Mouse (Mus musculus) v-Abl transformed pro-B cells (cell line): Measurements from ENCODE around the gene Uhrf1bp1l.

Source experiments
- in situ Hi-C, 2 experiments: fragments of 400-800 bp; cut with MboI; formaldehyde crosslinking; loops; one replicate each; pipeline ENCODE4 v1.15.1; 2025; ENCODE audit not compliant: unreplicated experiment in 2 of 2

The Uhrf1bp1l gene

GRCm38 (mm10) chr10:89823906-89824305 lies 79.1 kb downstream of the Uhrf1bp1l start:
- in situ Hi-C loops = loop anchor here in 1 of 2 experiments (10.0 kb wide), 1 partner anchor 359 kb away; no protein-coding TSS in a partner anchor

GRCm38 (mm10) chr10:89826896-89827295 lies 82.1 kb downstream of the Uhrf1bp1l start:
- in situ Hi-C loops = loop anchor here (10.0 to 25.0 kb wide), 2 partner anchors 362 to 365 kb away; no protein-coding TSS in a partner anchor

GRCm38 (mm10) chr10:89832334-89832733 lies 87.5 kb downstream of the Uhrf1bp1l start:
- in situ Hi-C loops = loop anchor here in 1 of 2 experiments (25.0 kb wide), 1 partner anchor 370 kb away; no protein-coding TSS in a partner anchor

GRCm38 (mm10) chr10:89833166-89833565 lies 88.4 kb downstream of the Uhrf1bp1l start:
- in situ Hi-C loops = loop anchor here in 1 of 2 experiments (25.0 kb wide), 1 partner anchor 371 kb away; no protein-coding TSS in a partner anchor

- in situ Hi-C loops = loop anchor here in 1 of 2 experiments (25.0 kb wide), 1 partner anchor 375 kb away; no protein-coding TSS in a partner anchor
These were observed 92.7 kb downstream of the Uhrf1bp1l start for GRCm38 (mm10) chr10:89837476-89837875.

DNA sequence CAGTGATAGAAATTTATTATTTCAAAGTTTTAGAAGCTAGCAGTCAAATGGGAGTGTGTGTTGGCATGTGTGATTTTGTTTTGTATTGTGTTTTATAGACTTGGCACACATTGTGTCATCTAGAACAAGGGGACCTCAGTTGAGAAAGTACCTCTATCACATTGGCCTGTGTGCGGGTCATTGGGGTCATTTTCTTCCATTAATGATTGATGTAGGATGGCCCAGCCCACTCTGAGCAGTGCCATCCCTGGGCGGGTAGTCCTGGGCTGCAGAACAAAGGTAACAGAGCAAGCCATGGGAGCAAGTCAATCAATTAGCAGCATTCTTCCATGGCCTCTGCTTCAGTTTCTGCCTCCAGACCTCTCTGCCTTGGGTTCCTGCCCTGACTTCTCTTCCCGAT lies 94.0 kb downstream of the Uhrf1bp1l start:
- in situ Hi-C loops = loop anchor here in 1 of 2 experiments (25.0 kb wide), 1 partner anchor 377 kb away; no protein-coding TSS in a partner anchor

DNA sequence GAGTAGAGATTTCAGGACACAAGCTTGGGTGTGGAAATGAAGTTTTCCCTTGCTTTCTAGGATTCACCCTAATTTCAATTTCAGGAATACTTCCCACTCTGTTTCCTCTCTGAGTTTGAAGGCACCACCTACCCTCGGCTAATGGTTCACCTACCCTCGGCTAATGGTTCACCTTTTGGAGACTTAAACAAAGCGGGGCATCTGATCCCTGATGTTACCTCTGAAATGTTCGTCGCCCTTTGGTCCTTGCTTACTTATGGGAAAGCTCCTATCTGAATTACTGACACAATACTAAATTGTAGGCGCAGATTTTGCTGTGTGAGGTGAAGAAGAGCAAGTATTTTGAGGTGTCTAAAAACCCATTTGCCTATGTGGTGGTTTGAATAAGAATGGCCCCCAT lies 106.2 kb downstream of the Uhrf1bp1l start:
- in situ Hi-C loops = no loop called here

DNA sequence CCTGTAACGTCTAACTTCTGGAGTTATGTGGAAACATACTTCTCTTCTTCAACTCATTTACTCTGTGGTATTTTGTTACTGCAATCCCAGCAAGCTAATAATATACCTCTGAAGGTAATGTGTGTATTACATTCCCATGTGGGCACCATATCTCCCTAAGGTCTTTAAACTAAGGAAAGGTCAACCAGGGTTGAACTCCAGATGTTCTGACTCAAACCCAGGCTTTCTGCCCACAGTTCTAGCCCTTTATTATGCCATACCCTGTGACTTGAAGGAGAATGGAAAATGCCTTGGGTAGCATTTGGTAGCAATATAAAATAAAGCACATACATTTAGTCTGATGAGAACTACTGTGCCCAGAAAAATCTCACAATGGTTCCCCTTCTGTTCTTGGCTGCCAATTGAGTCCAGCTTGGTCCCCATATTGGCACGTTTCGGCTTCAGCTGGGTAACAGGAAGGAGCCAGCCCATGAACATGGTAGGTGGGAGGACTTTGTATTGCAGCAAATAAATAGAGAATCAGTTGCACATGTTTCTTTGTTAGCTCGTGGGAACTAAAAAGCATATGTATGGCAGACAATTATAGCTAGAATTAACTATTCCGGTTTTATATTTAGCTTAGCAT lies 110.6 kb downstream of the Uhrf1bp1l start:
- in situ Hi-C loops = no loop called here

DNA sequence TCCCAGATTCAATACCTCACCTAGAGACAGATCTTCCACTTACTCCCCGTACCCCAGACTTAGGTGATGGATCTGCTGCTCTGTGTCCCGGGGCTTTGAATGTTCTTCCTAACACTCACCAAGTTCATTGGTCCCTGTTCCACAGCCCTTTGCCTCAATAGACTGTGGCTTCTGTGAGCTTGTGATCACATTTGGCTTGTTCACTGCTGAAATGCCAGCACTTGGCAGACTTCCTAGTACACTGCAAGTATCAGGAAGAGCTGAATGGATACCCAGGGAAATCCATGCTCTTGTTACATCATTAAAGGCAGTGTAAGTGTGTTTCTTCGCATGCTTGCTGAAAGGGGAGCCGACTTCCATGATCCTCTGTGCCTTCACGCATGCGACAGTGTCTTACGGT lies 111.5 kb downstream of the Uhrf1bp1l start:
- in situ Hi-C loops = no loop called here

GRCm38 (mm10) chr10:89868211-89868610 lies 123.4 kb downstream of the Uhrf1bp1l start:
- in situ Hi-C loops = no loop called here

DNA sequence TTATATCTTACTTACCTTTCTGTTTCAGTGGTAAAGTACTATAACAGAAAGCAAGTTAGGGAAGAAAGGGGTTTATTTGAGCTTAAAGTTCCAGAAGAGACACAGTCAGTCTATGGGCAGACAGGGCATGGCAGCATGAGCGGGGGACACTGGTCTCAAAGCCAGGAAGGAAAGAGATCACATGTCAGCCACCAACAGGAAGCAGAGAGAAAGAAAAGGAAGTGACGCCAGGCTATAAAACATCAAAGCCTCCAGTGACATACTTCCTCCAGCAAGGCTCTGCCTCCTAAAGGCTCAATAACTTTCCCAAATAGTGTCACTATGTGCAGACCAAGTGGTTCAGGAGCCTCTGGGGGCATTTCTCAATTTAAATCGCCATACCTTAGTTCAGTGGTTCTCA lies 124.0 kb downstream of the Uhrf1bp1l start:
- in situ Hi-C loops = no loop called here
